Mouse (Mus musculus) ovary, postnatal 14 days (tissue): ENCODE measurements around the gene Nxph3.
A peak's percentile ranks its signal among the peaks of the same experiment; 100 is the strongest.

Experiments
- DNase-seq: peaks from one replicate; pipeline ENCODE4 v3.0.0; 2022; ENCODE audit warnings: low spot score

Gene Nxph3

GRCm38 (mm10) chr11:95514298-95514861, at the start of gene Nxph3:
Gene Nxph3 (minus strand): TSS chr11:95514570.
- DNase-seq: peak; percentile 65

GRCm38 (mm10) chr11:95563849-95564248, 49.5 kb upstream of the Nxph3 start:
- DNase-seq: no peak

DNA sequence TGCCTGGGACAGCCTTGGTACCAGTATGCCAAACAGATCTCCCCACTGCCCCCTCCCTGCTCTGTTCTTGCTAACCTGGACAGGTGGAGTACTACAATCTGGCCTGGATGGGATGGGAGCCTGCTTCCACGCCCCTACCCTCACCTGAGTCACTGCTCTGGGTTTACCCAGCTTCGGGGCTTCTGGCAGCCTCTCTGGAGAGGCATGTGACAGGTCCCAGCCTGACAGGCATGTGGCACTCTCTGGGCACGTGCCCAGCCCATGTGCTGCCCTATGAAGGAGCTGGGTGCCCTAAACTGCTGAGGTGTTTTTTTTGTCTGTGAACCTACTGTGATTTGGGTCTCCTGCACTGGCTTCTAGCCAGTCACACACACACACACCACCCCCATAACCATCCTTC, 46.4 kb upstream of the Nxph3 start:
- no peak for DNase-seq

DNA sequence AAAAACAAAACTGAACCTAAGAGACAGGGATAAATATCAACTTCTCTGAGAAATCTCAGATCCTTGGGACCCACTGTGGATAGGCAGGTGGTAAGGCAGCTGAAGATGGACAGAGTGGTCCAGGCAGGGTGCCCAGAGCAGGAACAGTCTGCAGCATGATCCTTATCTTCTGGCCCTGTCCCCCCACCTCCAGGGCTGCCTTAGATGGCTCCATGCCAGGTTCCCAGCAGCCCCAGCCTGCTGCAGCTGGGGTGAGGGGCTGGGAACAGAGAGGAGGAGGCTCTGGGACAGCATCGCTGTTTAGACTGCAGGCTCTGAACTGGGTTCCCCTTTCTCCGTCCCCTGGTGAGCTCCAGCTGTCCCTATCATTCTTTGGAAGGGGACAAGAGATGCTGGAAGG, 45.4 kb upstream of the Nxph3 start:
- DNase-seq: no peak

DNA sequence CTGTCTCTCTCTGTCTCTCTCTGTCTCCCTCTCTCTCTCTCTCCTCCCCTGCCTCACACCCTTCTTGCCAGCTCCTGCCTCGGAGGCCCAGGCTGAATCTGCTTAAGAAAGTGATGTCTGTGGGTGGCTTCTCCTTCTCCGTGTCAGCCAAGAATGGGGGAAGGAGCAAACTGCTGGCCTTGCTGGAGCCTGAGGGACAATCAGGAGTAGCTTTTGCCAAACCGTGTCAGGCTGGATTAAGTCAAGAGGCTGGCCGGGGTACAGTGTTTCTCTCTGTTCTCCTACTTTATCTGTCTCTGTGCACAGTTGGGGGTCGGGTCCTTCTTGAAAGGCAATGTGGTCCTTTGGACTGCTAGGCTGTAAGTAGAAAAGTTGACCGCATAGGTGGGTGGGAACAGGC, 43.3 kb upstream of the Nxph3 start:
- DNase-seq: no peak

- no peak for DNase-seq
Observed at GRCm38 (mm10) chr11:95557032-95557431, 42.7 kb upstream of the Nxph3 start.

DNA sequence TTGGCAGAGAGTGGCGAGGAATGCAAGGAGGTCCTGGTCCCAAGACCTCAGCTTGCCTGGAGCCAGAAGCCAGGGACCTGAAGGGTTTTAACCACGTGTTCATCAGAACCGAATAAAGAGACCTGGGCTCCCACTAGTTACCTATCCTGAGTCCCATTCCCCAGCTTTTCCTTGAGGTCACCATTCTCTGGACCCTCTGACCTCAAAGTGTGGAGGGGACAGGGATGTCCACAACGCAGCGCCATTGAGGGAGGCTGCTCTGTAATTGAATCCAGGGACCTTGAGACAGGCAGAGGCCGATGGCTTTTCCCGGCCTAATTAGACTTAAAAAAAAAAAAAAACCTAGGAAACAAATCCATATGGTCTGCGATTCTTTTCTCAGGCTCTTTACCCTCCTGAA, 40.9 kb upstream of the Nxph3 start:
- no peak for DNase-seq

DNA sequence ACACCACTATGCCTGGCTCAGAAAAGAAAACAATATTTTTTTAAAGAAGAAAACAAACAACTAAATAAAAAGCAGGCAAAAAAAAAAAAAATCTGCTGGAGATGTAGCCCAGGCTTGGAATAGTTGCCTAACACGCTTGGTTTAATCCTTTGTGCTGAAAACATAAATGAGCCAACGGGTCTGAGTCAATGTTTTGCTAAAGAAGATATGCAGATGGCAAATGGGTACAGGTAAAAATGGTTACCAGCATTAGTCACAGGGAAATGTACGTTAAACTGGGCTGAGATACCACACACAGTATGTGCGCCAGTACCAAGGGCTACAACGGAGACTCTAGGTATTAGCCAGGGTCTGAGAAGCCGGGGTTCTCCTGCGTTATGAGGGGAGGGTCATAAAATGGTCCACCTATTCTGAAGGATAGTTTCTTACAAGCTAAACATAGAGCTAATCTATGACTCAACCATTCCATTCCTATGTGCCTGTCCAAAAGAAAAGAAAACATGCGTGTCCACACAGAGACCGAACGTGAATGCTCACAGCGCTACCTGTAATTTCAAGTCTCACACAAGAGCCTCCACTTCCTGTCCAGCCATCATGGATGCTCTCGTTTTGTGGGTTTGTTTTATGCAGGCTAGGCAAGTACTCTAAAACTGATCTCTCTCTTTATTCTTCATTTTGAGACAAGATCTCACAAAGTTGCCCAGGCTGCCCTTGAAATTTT, 36.1 kb upstream of the Nxph3 start:
- DNase-seq: no peak

DNA sequence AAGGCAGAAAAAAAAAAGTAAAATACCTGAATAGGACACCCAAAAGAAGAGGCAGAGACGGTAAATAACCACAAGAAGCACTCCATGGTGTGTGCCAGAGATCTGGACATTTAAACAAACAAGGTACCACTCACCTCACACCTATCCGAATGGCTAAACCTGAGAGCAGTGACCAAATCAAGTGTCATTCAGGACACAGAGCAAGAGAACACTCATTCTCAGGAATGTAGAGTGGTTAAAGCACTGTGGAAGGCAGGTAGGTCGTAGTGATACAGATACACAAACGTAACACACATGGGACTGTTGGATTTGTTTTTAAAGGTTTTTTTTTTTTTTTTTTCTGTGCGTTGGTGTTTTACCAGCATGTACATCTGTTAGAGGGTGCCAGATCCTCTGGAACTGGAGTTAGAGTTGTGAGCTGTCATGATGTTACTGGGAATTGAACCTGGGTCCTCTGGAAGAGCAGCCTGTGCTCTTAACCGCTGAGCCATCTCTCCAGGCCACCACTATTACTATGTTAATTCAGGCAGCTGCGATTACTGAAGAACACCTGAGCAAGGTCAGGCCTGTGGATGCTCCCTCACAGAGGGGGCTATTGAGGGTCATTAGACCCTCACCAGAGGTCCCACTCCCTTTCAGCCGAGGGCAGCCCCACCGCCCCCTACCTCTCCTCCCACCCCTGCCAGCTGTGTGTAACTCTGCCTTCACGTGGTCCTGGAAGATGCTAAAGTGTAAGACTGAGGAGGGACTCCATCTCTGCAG, 31.8 kb upstream of the Nxph3 start:
- DNase-seq: no peak

- no peak for DNase-seq
Observed at GRCm38 (mm10) chr11:95544546-95545327, 30.4 kb upstream of the Nxph3 start.

DNA sequence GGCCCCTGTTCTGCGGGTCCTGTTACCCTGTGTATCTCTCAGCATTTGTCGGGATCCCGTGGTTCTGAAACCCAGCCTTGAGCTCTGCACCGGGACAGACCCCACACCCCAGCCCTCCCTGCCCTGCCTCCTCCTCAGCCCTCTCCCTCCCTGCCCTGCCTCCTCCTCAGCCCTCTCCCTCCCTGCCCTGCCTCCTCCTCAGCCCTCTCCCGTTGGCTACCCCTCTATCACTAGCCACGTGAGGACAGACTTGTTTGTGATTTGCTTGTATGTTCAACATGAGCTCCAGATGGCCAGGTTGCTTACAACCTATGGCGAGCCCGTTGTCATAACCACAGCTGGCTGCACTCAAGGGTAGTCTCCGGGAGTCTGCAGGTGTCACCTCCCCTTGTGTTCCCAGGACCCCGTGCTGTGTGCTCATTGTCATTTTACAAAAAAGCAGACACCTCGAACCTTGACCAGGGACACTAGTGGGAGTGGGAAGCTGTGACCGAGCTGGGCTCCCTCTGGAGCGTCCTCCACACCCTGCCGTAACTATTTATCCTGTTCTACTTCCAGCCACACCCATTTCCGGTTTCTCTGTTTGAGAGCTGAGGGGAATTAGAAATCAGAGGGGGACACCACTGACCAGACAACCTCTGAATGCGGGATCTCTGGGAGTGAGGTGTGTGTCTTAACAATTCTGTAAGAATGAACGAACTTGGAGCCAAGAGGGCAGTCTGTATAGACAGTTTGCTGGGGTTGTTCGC, 26.4 kb upstream of the Nxph3 start:
- DNase-seq: no peak

GRCm38 (mm10) chr11:95538378-95539104, 24.2 kb upstream of the Nxph3 start:
- no peak for DNase-seq

- DNase-seq: peak; percentile 98
Observed at GRCm38 (mm10) chr11:95533484-95534160, 19.3 kb upstream of the Nxph3 start.

DNA sequence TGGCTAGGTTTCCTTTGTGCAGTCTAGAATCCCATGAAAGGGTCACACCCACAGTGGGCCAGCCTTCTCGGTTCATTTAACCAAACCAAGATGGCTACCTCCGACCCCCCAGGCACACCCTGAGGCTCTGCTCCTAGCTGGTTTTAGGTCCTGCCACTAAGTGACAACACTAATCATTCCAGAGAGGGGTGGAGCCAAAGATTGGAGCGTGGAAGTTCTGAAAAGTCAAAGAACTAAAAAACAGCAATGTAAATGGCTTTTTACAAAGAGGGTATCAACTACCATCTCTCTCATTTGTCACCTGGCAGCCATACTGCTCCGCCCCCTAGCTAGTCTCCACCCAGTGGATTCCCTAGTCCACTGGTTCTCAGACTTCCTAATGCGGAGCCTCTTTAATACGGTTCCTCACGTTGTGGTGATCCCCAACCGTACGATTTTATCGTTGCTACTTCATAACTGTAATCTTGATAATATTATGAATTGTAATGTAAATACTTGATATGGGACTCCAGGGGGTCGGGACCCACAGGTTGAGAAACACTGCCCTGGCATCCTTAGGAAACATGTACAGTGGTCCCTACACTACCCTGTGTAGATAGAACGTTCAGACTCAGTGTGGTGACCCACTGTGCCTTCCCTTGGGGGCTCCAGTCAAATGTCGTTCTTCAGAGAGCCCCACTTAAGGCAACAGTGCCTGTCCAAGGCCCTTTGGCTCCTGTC, 18.1 kb upstream of the Nxph3 start:
- DNase-seq: no peak

- no peak for DNase-seq
Observed at GRCm38 (mm10) chr11:95528231-95528630, 13.9 kb upstream of the Nxph3 start.

- DNase-seq: no peak
Observed at GRCm38 (mm10) chr11:95527307-95527706, 12.9 kb upstream of the Nxph3 start.

GRCm38 (mm10) chr11:95521563-95521962, 7.2 kb upstream of the Nxph3 start:
- DNase-seq: peak; percentile 61

- DNase-seq: peak; percentile 89
Observed at GRCm38 (mm10) chr11:95520456-95521072, 6.2 kb upstream of the Nxph3 start.

GRCm38 (mm10) chr11:95519996-95520395, 5.6 kb upstream of the Nxph3 start:
- no peak for DNase-seq
